In genomic region chr16:87440184-87440686, GRCm38 (mm10) we compare ENCODE assay signal across 8 mouse cellular contexts. TPM values are rescaled to one million over a fixed set of nuclear protein-coding genes. Genes with fewer than 3 reads are reported as not detected.
A peak's percentile ranks its signal among the peaks of the same experiment; 100 is the strongest.
DNase-seq lines count a peak whose midpoint lies in the region; ATAC-seq and TF ChIP-seq lines count a peak whose summit lies in the region.

TSS of gene Rwdd2b (minus strand) at chr16:87440573.

- H3K4me2 ChIP-seq in kidney, embryonic 14.5 days (replicated peaks; ENCODE audit: low read depth, low read length), result peak within 1 kb of the TSS; percentile 71
- H3K4me2 ChIP-seq in limb, embryonic 15.5 days, result peak within 1 kb of the TSS; percentile 75

- no peak; the same call in 1 of the 2 replicates for TF ChIP-seq POLR2A in bone marrow macrophage, adult 2 months (IDR thresholded peaks at IDR 0.05; ENCODE audit: borderline replicate concordance, low read depth, low read length)
- TF ChIP-seq POLR2A in embryonic fibroblast, embryonic 13.5 days (IDR thresholded peaks at IDR 0.05; ENCODE audit: low read depth, low read length), result peak; percentile 77

- WGBS in kidney, embryonic 14.5 days, result under 1% methylated on average over 38 of the region's 38 CpGs
- WGBS in limb, embryonic 15.5 days, result under 1% methylated on average over 38 of the region's 38 CpGs

- peak; percentile 98 for ATAC-seq in kidney, embryonic 14.5 days (ENCODE audit: low FRiP score, low TSS enrichment)
- ATAC-seq in limb, embryonic 15.5 days (ENCODE audit: insufficient number of reproducible peaks, low FRiP score, low TSS enrichment, low read depth), result peak; percentile 84

- H3K9me3 ChIP-seq in kidney, embryonic 14.5 days (ENCODE audit: control insufficient read depth, low read length), result no peaks in the 10 kb centered on the region
- no peaks in the 10 kb centered on the region for H3K9me3 ChIP-seq in limb, embryonic 15.5 days

- H3K36me3 ChIP-seq in kidney, embryonic 14.5 days (ENCODE audit: control insufficient read depth, insufficient read depth, low read length), result no peaks in the 10 kb centered on the region
- H3K36me3 ChIP-seq in limb, embryonic 15.5 days, result 0 out of 2 replicates have a peak, but pooled peaks cover 4% of the 10 kb centered on the region

- peak within 1 kb of the TSS; percentile 87 for H3K4me3 ChIP-seq in bone marrow macrophage, adult 2 months (ENCODE audit: insufficient read depth, low read length)
- H3K4me3 ChIP-seq in embryonic fibroblast, embryonic 13.5 days (ENCODE audit: insufficient read depth, low read length), result peak within 1 kb of the TSS; percentile 91
- H3K4me3 ChIP-seq in kidney, embryonic 14.5 days (ENCODE audit: low read length), result peak within 1 kb of the TSS; percentile 53
- H3K4me3 ChIP-seq in limb, embryonic 15.5 days, result peak within 1 kb of the TSS; percentile 83

- TF ChIP-seq CTCF in bone marrow macrophage, adult 2 months (IDR thresholded peaks at IDR 0.05; ENCODE audit: low read depth, low read length), result no peak
- TF ChIP-seq CTCF in embryonic fibroblast, embryonic 13.5 days (IDR thresholded peaks at IDR 0.05; ENCODE audit: borderline replicate concordance, insufficient read depth, low read length), result no peak

- H3K9ac ChIP-seq in kidney, embryonic 14.5 days (ENCODE audit: low read depth, low read length), result peak within 1 kb of the TSS; percentile 64
- peak within 1 kb of the TSS; percentile 89 for H3K9ac ChIP-seq in limb, embryonic 15.5 days

- DNase-seq in A20 (ENCODE audit: low read depth, low spot score), result peak; percentile 98
- DNase-seq in heart, adult 9 months (ENCODE audit: low spot score in 2 of 2), result peak; percentile 92 to 93
- peak; percentile 66 to 86 for DNase-seq in monocyte, adult 2 months (ENCODE audit: low read depth in 1 of 2, low spot score in 2 of 2)
- peak; percentile 91 to 95 for DNase-seq in spleen, postnatal 36 days (ENCODE audit: low spot score in 2 of 2)

- H3K4me1 ChIP-seq in bone marrow macrophage, adult 2 months (ENCODE audit: control insufficient read depth, insufficient read depth, low read length), result peaks cover 5% of the 10 kb centered on the region; the same call in 1 of the 2 replicates
- no peaks in the 10 kb centered on the region for H3K4me1 ChIP-seq in embryonic fibroblast, embryonic 13.5 days (ENCODE audit: control insufficient read depth, insufficient read depth, low read length)
- H3K4me1 ChIP-seq in kidney, embryonic 14.5 days (ENCODE audit: control insufficient read depth, insufficient read depth, low read length), result peaks cover 9% of the 10 kb centered on the region; the same call in 1 of the 2 replicates
- H3K4me1 ChIP-seq in limb, embryonic 15.5 days, result peaks cover 20% of the 10 kb centered on the region

- H3K27ac ChIP-seq in bone marrow macrophage, adult 2 months (ENCODE audit: insufficient read depth, low read depth, low read length), result peak within 1 kb of the TSS; percentile 88
- H3K27ac ChIP-seq in embryonic fibroblast, embryonic 13.5 days (ENCODE audit: insufficient read depth, low read length), result peak within 1 kb of the TSS; percentile 87
- H3K27ac ChIP-seq in kidney, embryonic 14.5 days (ENCODE audit: low read depth, low read length), result peak within 1 kb of the TSS; percentile 38; the same call in 1 of the 2 replicates
- peak within 1 kb of the TSS; percentile 90 for H3K27ac ChIP-seq in limb, embryonic 15.5 days

- H3K27me3 ChIP-seq in kidney, embryonic 14.5 days (ENCODE audit: control insufficient read depth, insufficient read depth, low read length), result no peaks in the 10 kb centered on the region
- no peaks in the 10 kb centered on the region for H3K27me3 ChIP-seq in limb, embryonic 15.5 days

RNA-seq across cellular contexts. Expression of gene Rwdd2b, which starts in this region (rescaled TPM):
- 6.8 and 7.1 TPM in 2 replicates for polyA plus RNA-seq in bone marrow macrophage, adult 2 months (2012; ENCODE audit: insufficient read depth, insufficient read length, missing spikeins)
- 7.9 and 9.2 TPM in 2 replicates for polyA plus RNA-seq in embryonic fibroblast, embryonic 13.5 days (2011; ENCODE audit: insufficient read length, low read depth, missing spikeins)
- polyA plus RNA-seq in kidney, embryonic 14.5 days (2014; fragmentation: Nextera tagmentation; extraction: Ambion mirVana), result 9.5 and 13.7 TPM in 2 replicates
- 9.7 and 9.8 TPM in 2 replicates for polyA plus RNA-seq in limb, embryonic 15.5 days (2015; fragmentation: Nextera tagmentation; extraction: Ambion mirVana)

Comparison
In these comparisons a context has a peak if more than half of its experiments do, and no peak if none do; other contexts are left out.
1. Peak in every context shown above with its lines: DNase-seq, ATAC-seq, H3K4me3 ChIP-seq and H3K27ac ChIP-seq.
2. H3K27ac ChIP-seq: peak in every context shown above with its lines; median percentile 90 in limb, embryonic 15.5 days; 88 in bone marrow macrophage, adult 2 months; 87 in embryonic fibroblast, embryonic 13.5 days; 38 in kidney, embryonic 14.5 days.